Mouse (Mus musculus): ENCODE data around the gene Fhdc1.

- TF ChIP-seq CHD2 (IDR thresholded peaks at IDR 0.05; ENCODE audit: low read depth, low read length) (no peak), ZNF384 (IDR thresholded peaks at IDR 0.05; ENCODE audit: low read depth, low read length) (no peak), MAFK (IDR thresholded peaks at IDR 0.05; ENCODE audit: insufficient read depth, low read depth, low read length) (0 out of 2 replicates have a peak, but pooled peaks have one; percentile 11), ZC3H11A (IDR thresholded peaks at IDR 0.05; ENCODE audit: borderline replicate concordance, low read depth, low read length) (no peak)
Observed at GRCm38 (mm10) chr3:84435288-84436043, 44.8 kb downstream of the Fhdc1 start.
